Mouse (Mus musculus) left cerebral cortex, postnatal 4 days (tissue): ENCODE data around the gene Gmppa. TPM values are rescaled to one million over a fixed set of nuclear protein-coding genes. Genes with fewer than 3 reads are reported as not detected.

ENCODE experiments used
- DNase-seq: peaks from one replicate; pipeline ENCODE4 v3.0.0-alpha.2; 2022
- intact Hi-C: fragments of 180-260 bp; cut with DNase I; formaldehyde crosslinking; loops from one replicate; pipeline ENCODE4 v1.15.1; 2025
- total RNA-seq, 2 experiments: library from RNA; stranded (reverse); gene quantifications; 2 replicates each; pipeline ENCODE4 v1.2.3; 2021

Gene Gmppa
- total RNA-seq, 2 experiments from 2014 or later, result 47.9 to 60.5 TPM

DNA sequence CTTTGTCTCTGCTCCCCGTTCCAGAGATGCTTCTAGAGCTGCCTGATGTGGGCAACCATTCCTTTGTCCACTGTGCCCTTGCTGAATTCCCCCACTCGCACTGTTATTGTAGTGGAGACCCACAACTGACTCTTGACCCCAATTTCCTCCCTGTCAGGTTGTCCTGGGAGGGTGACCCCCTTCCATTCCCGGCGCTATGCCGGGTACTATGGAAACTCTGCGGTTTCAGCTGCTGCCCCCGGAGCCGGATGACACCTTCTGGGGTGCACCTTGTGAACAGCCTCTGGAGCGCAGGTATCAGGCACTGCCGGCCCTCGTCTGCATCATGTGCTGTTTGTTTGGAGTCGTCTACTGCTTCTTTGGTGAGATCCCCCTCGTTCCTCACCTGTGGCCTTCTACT, 44.3 kb downstream of the Gmppa start:
- DNase-seq, result no peak
- intact Hi-C loops, result no loop called here

DNA sequence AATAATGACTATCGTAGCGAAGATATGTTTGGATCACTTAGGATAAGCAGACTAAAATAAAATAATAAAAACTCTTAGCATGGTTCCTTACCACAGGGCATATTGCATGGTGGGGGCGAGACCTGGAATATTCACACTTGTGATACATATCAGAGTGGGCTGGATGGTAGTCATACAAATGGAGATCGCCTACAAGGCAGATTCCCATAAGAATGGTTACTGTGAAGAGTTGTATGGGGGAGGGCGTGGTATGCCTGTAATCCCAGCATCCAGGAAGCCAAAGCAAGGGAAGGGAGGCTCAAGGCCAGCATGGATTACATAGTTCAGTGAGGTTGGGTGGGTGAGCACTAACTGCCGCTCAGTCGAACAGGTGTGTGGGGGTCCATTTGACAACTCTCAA, 45.0 kb downstream of the Gmppa start:
- intact Hi-C loops, result no loop called here
- DNase-seq, result no peak

DNA sequence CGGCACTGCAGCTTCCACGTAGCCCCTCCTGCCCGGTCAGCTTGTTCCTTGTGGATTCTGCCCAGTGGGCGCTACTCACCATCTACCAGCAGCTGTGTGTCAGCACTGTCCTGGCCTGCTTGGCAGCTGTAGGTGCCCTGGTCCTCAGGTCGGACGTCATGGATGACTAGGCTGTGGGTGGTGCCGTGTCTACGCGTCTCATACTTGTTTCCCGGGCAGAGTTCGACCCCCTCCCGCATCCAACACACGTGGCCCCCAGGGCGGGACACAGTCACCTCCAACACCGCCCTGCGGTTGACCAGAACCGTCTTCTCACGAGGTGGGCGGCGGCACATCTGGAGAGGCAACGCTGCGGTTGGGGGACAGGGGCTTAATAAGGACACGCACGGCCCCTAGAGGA, 50.8 kb downstream of the Gmppa start:
- intact Hi-C loops, result no loop called here
- DNase-seq, result no peak

DNA sequence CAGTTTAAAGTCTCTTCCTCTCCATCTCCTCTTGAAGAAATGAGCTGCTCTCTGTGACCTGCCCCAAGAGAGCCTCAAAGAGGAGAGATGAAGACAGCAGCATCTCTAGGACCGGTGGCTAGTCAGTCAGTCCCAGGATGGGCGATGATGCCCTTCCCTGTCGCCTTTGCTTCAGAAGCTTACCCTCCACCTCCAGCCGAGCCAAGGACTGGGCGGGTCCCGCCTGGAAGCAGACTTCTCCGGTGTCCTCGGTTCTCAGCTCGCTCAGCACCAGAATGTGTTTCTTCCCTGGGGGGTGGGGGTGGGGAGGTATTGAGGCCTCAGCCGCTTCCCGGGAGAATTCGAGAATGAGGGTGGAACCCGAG, 51.3 kb downstream of the Gmppa start:
- intact Hi-C loops, result no loop called here
- no peak for DNase-seq

DNA sequence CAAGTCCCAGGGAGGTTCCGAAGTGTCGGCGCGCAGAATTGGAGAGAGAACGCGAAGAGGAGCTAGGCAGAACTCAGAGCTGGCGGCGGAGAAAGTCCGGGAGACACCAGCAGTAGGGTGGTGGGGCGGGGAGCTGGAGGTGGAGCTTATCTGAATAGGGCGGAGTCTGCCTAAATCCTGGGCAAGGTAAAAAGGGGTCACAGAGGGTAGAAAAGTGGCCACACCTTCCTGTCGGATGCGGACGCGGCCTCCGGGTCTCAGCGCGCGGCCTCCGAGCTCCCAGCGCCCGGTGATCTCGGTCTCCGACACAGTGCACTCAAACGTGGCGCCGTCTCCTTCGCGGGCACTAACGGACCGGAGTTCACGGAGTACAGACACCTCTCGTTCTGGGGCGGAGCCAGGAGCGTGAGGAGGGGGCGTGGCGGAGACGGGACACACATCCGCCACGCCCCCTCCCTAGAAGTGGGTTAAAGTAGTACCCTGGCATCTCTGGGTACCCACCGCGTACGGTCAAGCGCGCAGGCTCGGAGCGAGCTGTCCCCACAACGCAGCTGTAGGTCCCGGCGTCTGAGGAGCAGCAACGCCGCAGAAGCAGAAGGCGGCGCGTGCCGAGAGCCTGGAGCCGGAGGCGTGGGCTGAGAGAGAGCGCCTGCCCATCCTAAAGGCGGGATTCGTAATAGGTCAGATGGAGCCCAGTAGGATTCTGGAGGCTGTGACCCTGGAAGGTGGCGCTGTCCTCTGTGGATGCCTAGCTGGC, 51.9 kb downstream of the Gmppa start:
- DNase-seq, result peak; percentile 76
- intact Hi-C loops, result no loop called here

DNA sequence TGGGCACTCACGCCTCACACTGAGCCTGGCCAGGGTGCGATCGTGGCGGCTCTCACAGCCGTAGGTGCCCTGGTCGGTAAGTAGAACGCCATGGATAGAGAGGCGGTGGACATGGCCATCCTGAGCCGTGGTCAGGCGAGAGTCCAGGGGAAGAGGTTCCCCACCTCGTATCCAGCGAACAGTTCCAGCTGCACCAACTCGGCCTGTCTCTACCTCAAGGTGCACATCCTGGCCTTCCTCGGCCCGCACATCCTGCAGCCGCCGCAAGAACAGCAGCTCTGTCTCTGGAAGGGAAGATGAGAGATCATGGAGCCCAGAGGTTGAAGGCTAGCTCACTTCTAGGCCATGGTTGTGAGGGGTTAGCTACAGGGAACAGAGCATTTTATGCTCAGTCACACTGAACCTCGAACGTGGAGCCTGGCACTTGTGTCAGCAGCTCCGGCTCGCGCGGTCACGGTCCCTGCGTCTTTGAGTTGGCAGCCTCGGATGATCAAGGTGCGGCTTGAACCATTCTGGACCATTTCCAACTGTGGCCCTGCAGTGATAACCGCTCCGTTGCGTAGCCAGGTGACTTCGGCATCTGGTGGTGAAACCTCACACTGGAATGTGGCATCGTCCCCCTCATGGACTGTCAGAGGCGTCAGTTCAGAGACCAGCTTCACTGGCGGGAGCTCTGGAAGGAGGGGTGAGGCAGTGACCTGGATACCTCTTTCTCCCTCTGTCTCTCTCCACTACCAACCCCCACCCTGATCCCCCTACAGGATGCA, 55.2 kb downstream of the Gmppa start:
- intact Hi-C loops, result no loop called here
- DNase-seq, result no peak

DNA sequence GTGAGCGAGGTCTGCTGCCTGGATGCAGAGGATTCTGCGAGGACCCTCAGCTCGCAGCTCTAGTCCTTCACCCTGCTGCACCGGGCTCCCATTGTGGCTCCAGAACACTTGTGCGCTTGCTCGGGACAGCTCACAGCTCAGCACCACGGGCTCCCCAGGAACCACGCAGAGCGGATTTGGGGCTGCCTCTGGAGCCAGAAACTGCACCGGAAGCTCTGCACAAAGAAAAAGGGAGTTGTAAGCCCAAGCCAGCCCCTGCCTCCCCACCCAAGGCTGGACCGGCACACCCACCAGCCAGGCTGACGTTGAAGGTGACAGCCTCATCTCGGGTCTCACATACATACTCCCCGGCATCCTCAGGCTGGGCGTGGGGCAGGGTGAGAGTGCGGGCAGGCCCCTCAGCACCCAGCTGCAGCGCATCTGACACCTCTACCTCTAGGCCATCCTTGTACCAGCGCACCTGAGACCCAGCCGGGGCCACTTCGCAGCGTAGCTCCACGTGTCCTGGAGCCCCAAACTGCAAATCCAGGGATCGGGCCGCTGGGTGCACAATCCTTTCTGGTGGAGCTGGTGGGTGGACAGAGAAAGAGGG, 56.9 kb downstream of the Gmppa start:
- DNase-seq, result no peak
- intact Hi-C loops, result no loop called here

Other genes with a start within 250 kb of the Gmppa start
- gene Ankzf1, start 243.8 kb upstream of the Gmppa start, total RNA-seq, result 10 to 100 TPM; 12.7 to 18.1 TPM
- 10 to 100 TPM; 62.7 to 75.7 TPM for gene Atg9a, start 243.7 kb upstream of the Gmppa start, total RNA-seq
- gene Glb1l, start 225.1 kb upstream of the Gmppa start, total RNA-seq, result 10 to 100 TPM; 24.3 to 25.3 TPM
- 100 to 1,000 TPM; 101 to 119 TPM for gene Stk16, start 225.1 kb upstream of the Gmppa start, total RNA-seq
- 100 to 1,000 TPM; 101 to 111 TPM for gene Tuba4a, start 216.1 kb upstream of the Gmppa start, total RNA-seq
- gene A630095N17Rik, start 203.8 kb upstream of the Gmppa start, total RNA-seq, result not detected
- 10 to 100 TPM; 54.7 to 61.3 TPM for gene Dnajb2, start 199.5 kb upstream of the Gmppa start, total RNA-seq
- gene Ptprn, start 171.4 kb upstream of the Gmppa start, total RNA-seq, result 100 to 1,000 TPM; 101 to 122 TPM
- 10 to 100 TPM; 29.3 to 58.0 TPM for gene Resp18, start 157.5 kb upstream of the Gmppa start, total RNA-seq
- gene Dnpep, start 117.9 kb upstream of the Gmppa start, total RNA-seq, result 10 to 100 TPM; 87.9 to 96.9 TPM
- 1 to 10 TPM; 1.6 to 2.5 TPM for gene Des, start 75.6 kb upstream of the Gmppa start, total RNA-seq
- 100 to 1,000 TPM; 131 to 143 TPM for gene Speg, start 60.6 kb upstream of the Gmppa start, total RNA-seq
- gene Asic4, start 14.5 kb downstream of the Gmppa start, total RNA-seq, result 10 to 100 TPM in 1 of 2 experiments, 1 to 10 TPM in 1; 8.6 to 10.2 TPM
- 10 to 100 TPM; 61.3 to 67.7 TPM for gene Chpf, start 43.4 kb downstream of the Gmppa start, total RNA-seq
- 10 to 100 TPM; 41.8 to 43.5 TPM for gene Tmem198, start 43.6 kb downstream of the Gmppa start, total RNA-seq
- gene Obsl1, start 70.5 kb downstream of the Gmppa start, total RNA-seq, result 10 to 100 TPM; 39.3 to 46.6 TPM
- 10 to 100 TPM; 42.4 to 42.8 TPM for gene Inha, start 71.1 kb downstream of the Gmppa start, total RNA-seq
- gene Stk11ip, start 85.6 kb downstream of the Gmppa start, total RNA-seq, result 10 to 100 TPM; 28.0 to 33.7 TPM
- 100 to 1,000 TPM; 143 to 144 TPM for gene Slc4a3, start 110.3 kb downstream of the Gmppa start, total RNA-seq